1 mouse cellular context compared by ENCODE assay signal in genomic region chr17:56890018-56890417, GRCm38 (mm10).
A peak's percentile ranks its signal among the peaks of the same experiment; 100 is the strongest.
TF ChIP-seq lines count a peak whose summit lies in the region.

No protein-coding gene starts in this region.

TF ChIP-seq in MEL, 35 proteins besides CTCF, POLR2A, EP300 and RAD21:
- TF ChIP-seq ZMIZ1 (IDR thresholded peaks at IDR 0.05; ENCODE audit: low read depth, low read length), result no peak
- TF ChIP-seq ETS1 (IDR thresholded peaks at IDR 0.05; ENCODE audit: low read depth, low read length), result peak; percentile 64
- no peak for TF ChIP-seq CHD2 (IDR thresholded peaks at IDR 0.05; ENCODE audit: low read length)
- TF ChIP-seq ZKSCAN1 (IDR thresholded peaks at IDR 0.05; ENCODE audit: low read depth, low read length), result no peak
- TF ChIP-seq JUND (IDR thresholded peaks at IDR 0.05; ENCODE audit: low read depth, low read length), result no peak
- TF ChIP-seq POLR2AphosphoS5 (IDR thresholded peaks at IDR 0.05; ENCODE audit: borderline replicate concordance, low read depth, low read length), result no peak
- peak; percentile 88 for TF ChIP-seq TCF12 (IDR thresholded peaks at IDR 0.05; ENCODE audit: low read depth, low read length)
- no peak for TF ChIP-seq SMC3 (IDR thresholded peaks at IDR 0.05; ENCODE audit: low read depth, low read length)
- peak; percentile 73 for TF ChIP-seq RCOR1 (IDR thresholded peaks at IDR 0.05; ENCODE audit: low read depth, low read length)
- TF ChIP-seq BHLHE40 (IDR thresholded peaks at IDR 0.05; ENCODE audit: borderline replicate concordance, low read depth, low read length), result no peak
- peak; percentile 38; the same call in 1 of the 2 replicates for TF ChIP-seq MXI1 (IDR thresholded peaks at IDR 0.05; ENCODE audit: low read depth, low read length)
- peak; percentile 83 for TF ChIP-seq GATA1 (IDR thresholded peaks at IDR 0.05; ENCODE audit: low read depth, low read length)
- no peak for TF ChIP-seq E2F4 (IDR thresholded peaks at IDR 0.05; ENCODE audit: borderline replicate concordance, low read depth, low read length)
- TF ChIP-seq MYB (IDR thresholded peaks at IDR 0.05; ENCODE audit: low read depth, low read length), result no peak
- TF ChIP-seq TAL1 (IDR thresholded peaks at IDR 0.05; ENCODE audit: low read length), result peak; percentile 55
- TF ChIP-seq USF2 (IDR thresholded peaks at IDR 0.05; ENCODE audit: borderline replicate concordance in 1 of 2, insufficient read depth in 1 of 2, low read depth in 1 of 2, low read length in 2 of 2), result no peak
- no peak for TF ChIP-seq CHD1 (IDR thresholded peaks at IDR 0.05; ENCODE audit: low read depth, low read length)
- TF ChIP-seq NRF1 (IDR thresholded peaks at IDR 0.05; ENCODE audit: insufficient read depth, low read depth, low read length, poor library complexity, severe bottlenecking), result no peak
